In the genomic region with DNA sequence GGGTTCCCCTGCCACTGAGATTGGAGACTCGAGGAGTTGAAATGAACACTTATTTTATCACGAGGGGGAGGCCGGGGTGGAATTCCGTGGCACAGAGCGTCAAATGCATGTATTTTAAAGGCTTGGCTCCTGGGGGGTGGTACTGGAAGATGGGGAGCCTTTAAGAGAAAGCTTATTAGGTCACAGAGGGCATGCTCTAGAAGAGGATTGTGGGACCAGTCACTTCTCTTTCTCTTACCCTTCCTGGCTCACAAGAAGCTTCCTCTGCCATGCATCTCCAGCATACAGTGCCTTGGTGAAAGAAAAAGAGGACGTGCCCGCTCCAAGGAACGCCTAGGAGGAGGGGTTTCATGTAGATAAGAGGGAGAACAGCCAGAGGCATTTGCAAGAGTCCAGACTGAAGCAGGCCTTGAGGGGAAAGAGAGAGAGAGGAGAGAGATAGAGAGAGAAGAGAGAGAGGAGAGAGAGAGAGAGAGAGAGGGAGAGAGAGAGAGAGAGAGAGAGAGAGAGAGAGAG, we compare ENCODE assay signal across 22 mouse cellular contexts. TPM values are rescaled to one million over a fixed set of nuclear protein-coding genes. Genes with fewer than 3 reads are reported as not detected.
DNase-seq lines count a peak whose midpoint lies in the region; ATAC-seq lines count a peak whose summit lies in the region.
"Had no signal": no experiment of that assay in that cellular context is flagged by ENCODE, and none has a peak within 500 bp of the region (broad histone marks: within the 10 kb centered on the region; RNA-seq: fewer than 3 reads in every experiment).

No protein-coding gene starts in this region.

- no peaks in the 10 kb centered on the region for H3K36me3 ChIP-seq in heart, embryonic 11.5 days (ENCODE audit: control insufficient read depth, insufficient read depth, low read length)
- no peaks in the 10 kb centered on the region for H3K36me3 ChIP-seq in kidney, embryonic 16.5 days (ENCODE audit: insufficient read depth, low read length)
- no peaks in the 10 kb centered on the region for H3K36me3 ChIP-seq in kidney, embryonic 14.5 days (ENCODE audit: control insufficient read depth, insufficient read depth, low read length)
- no peaks in the 10 kb centered on the region for H3K36me3 ChIP-seq in intestine, embryonic 16.5 days (ENCODE audit: control insufficient read depth, insufficient read depth, low read length)
- H3K36me3 ChIP-seq: forebrain, embryonic 10.5 days; hindbrain, embryonic 12.5 days; midbrain, embryonic 13.5 days; neural tube, embryonic 13.5 days had no signal

- no peaks in the 10 kb centered on the region for H3K9me3 ChIP-seq in heart, embryonic 11.5 days (replicated peaks; ENCODE audit: control insufficient read depth, low read length)
- H3K9me3 ChIP-seq in kidney, embryonic 16.5 days (ENCODE audit: low read length), result peaks cover 1% of the 10 kb centered on the region; the same call in 1 of the 2 replicates
- no peaks in the 10 kb centered on the region for H3K9me3 ChIP-seq in kidney, embryonic 14.5 days (ENCODE audit: control insufficient read depth, low read length)
- H3K9me3 ChIP-seq in intestine, embryonic 16.5 days (ENCODE audit: control insufficient read depth, low read length), result no peaks in the 10 kb centered on the region
- H3K9me3 ChIP-seq: forebrain, embryonic 10.5 days; hindbrain, embryonic 12.5 days; midbrain, embryonic 13.5 days; neural tube, embryonic 13.5 days had no signal

- no peak overlapping the region for H3K4me3 ChIP-seq in heart, embryonic 11.5 days (ENCODE audit: low read depth, low read length)
- H3K4me3 ChIP-seq in kidney, embryonic 16.5 days (ENCODE audit: low read length), result no peak overlapping the region
- H3K4me3 ChIP-seq in kidney, embryonic 14.5 days (ENCODE audit: low read length), result no peak overlapping the region
- no peak overlapping the region for H3K4me3 ChIP-seq in intestine, embryonic 16.5 days (ENCODE audit: low read length)
- H3K4me3 ChIP-seq: forebrain, embryonic 10.5 days; hindbrain, embryonic 12.5 days; midbrain, embryonic 13.5 days; neural tube, embryonic 13.5 days had no signal

- no peak overlapping the region for H3K27ac ChIP-seq in heart, embryonic 11.5 days (ENCODE audit: low read depth, low read length)
- peak overlapping the region; percentile 24; the same call in 1 of the 2 replicates for H3K27ac ChIP-seq in kidney, embryonic 16.5 days (ENCODE audit: low read length)
- no peak overlapping the region for H3K27ac ChIP-seq in kidney, embryonic 14.5 days (ENCODE audit: low read depth, low read length)
- no peak overlapping the region for H3K27ac ChIP-seq in intestine, embryonic 16.5 days (ENCODE audit: low read length)
- H3K27ac ChIP-seq: forebrain, embryonic 10.5 days; hindbrain, embryonic 12.5 days; liver, embryonic 14.5 days; macrophage; midbrain, embryonic 13.5 days; neural tube, embryonic 13.5 days had no signal

- H3K9ac ChIP-seq in heart, embryonic 11.5 days (ENCODE audit: low read depth, low read length), result no peak overlapping the region
- no peak overlapping the region for H3K9ac ChIP-seq in kidney, embryonic 16.5 days (replicated peaks; ENCODE audit: low read length)
- H3K9ac ChIP-seq in kidney, embryonic 14.5 days (ENCODE audit: low read depth, low read length), result no peak overlapping the region
- no peak overlapping the region for H3K9ac ChIP-seq in intestine, embryonic 16.5 days (ENCODE audit: low read depth, low read length)
- H3K9ac ChIP-seq: forebrain, postnatal 0 days; hindbrain, embryonic 12.5 days; liver, embryonic 14.5 days; midbrain, embryonic 13.5 days; neural tube, embryonic 13.5 days had no signal

- no peak for ATAC-seq in heart, embryonic 11.5 days (replicated peaks; ENCODE audit: insufficient number of reproducible peaks, low FRiP score, low TSS enrichment)
- ATAC-seq in kidney, embryonic 16.5 days (ENCODE audit: low FRiP score, low TSS enrichment), result no peak
- ATAC-seq in kidney, embryonic 14.5 days (ENCODE audit: low FRiP score, low TSS enrichment), result no peak
- 0 out of 2 replicates have a peak, but pooled peaks have one; percentile 26 for ATAC-seq in intestine, embryonic 16.5 days
- ATAC-seq: forebrain, postnatal 0 days; midbrain, embryonic 13.5 days had no signal

- no peak for DNase-seq in heart, adult 18-20 months
- DNase-seq in 416B (ENCODE audit: low read depth), result peak; percentile 41
- no peak for DNase-seq in spleen, postnatal 10 days (ENCODE audit: low spot score in 2 of 2)
- DNase-seq: adrenal gland, postnatal 36 days; cerebellum, adult 18-20 months; cerebellum, postnatal 36 days; forebrain, postnatal 0 days; thymus, postnatal 25 days had no signal

- no peaks in the 10 kb centered on the region for H3K27me3 ChIP-seq in heart, embryonic 11.5 days (ENCODE audit: control insufficient read depth, insufficient read depth, low read length)
- no peaks in the 10 kb centered on the region for H3K27me3 ChIP-seq in kidney, embryonic 16.5 days (ENCODE audit: insufficient read depth, low read length)
- H3K27me3 ChIP-seq in kidney, embryonic 14.5 days (ENCODE audit: control insufficient read depth, insufficient read depth, low read length), result no peaks in the 10 kb centered on the region
- H3K27me3 ChIP-seq in intestine, embryonic 16.5 days (replicated peaks; ENCODE audit: control insufficient read depth, insufficient read depth, low read length), result no peaks in the 10 kb centered on the region
- H3K27me3 ChIP-seq: hindbrain, embryonic 12.5 days; midbrain, embryonic 13.5 days; neural tube, embryonic 13.5 days had no signal

- H3K4me2 ChIP-seq in heart, embryonic 11.5 days, result peak overlapping the region; percentile 36; the same call in 1 of the 2 replicates
- peak overlapping the region; percentile 21; the same call in 1 of the 2 replicates for H3K4me2 ChIP-seq in kidney, embryonic 16.5 days (replicated peaks; ENCODE audit: low read depth, low read length)
- no peak overlapping the region for H3K4me2 ChIP-seq in kidney, embryonic 14.5 days (replicated peaks; ENCODE audit: low read depth, low read length)
- no peak overlapping the region for H3K4me2 ChIP-seq in intestine, embryonic 16.5 days (ENCODE audit: low read depth, low read length)
- H3K4me2 ChIP-seq: hindbrain, embryonic 12.5 days; midbrain, embryonic 13.5 days; neural tube, embryonic 13.5 days had no signal

- 21% methylated on average over 8 of the region's 8 CpGs for WGBS in heart, embryonic 11.5 days (ENCODE audit: insufficient replicate concordance)
- WGBS in kidney, embryonic 16.5 days, result 62% methylated on average over 8 of the region's 8 CpGs
- 72% methylated on average over 8 of the region's 8 CpGs for WGBS in kidney, embryonic 14.5 days
- 58% methylated on average over 8 of the region's 8 CpGs for WGBS in intestine, embryonic 16.5 days

- peaks cover 9% of the 10 kb centered on the region for H3K4me1 ChIP-seq in heart, embryonic 11.5 days (ENCODE audit: control insufficient read depth, insufficient read depth, low read length)
- H3K4me1 ChIP-seq in kidney, embryonic 16.5 days (ENCODE audit: insufficient read depth, low read length), result peaks cover 6% of the 10 kb centered on the region; the same call in 1 of the 2 replicates
- no peaks in the 10 kb centered on the region for H3K4me1 ChIP-seq in kidney, embryonic 14.5 days (ENCODE audit: control insufficient read depth, insufficient read depth, low read length)
- 0 out of 2 replicates have a peak, but pooled peaks cover 4% of the 10 kb centered on the region for H3K4me1 ChIP-seq in intestine, embryonic 16.5 days (ENCODE audit: control insufficient read depth, insufficient read depth, low read length)
- H3K4me1 ChIP-seq: hindbrain, embryonic 12.5 days; midbrain, embryonic 13.5 days; neural tube, embryonic 13.5 days had no signal

RNA-seq across cellular contexts. Expression of a gene that starts 3.0 kb away (rescaled TPM):
- not detected in 2 replicates for polyA plus RNA-seq in heart, embryonic 11.5 days (2014; fragmentation: Nextera tagmentation; extraction: Ambion mirVana)
- not detected for total RNA-seq in heart, adult 18-20 months (2021)
- polyA plus RNA-seq in kidney, embryonic 16.5 days (2015; fragmentation: Nextera tagmentation; extraction: Ambion mirVana), result 2.9 and 3.0 TPM in 2 replicates
- polyA plus RNA-seq in kidney, embryonic 14.5 days (2014; fragmentation: Nextera tagmentation; extraction: Ambion mirVana), result 0.24 and 0.92 TPM in 2 replicates
- not detected in 2 replicates for polyA plus RNA-seq in intestine, embryonic 16.5 days (2015; fragmentation: Nextera tagmentation; extraction: Ambion mirVana)
- total RNA-seq: adrenal gland, postnatal 36 days; CH12.LX; gastrocnemius, postnatal 4 days; layer of hippocampus, postnatal 14 days; left cerebral cortex, postnatal 14 days had no signal
- polyA plus RNA-seq: forebrain, embryonic 10.5 days; forebrain, postnatal 0 days; hindbrain, embryonic 12.5 days; macrophage; midbrain, embryonic 13.5 days; neural tube, embryonic 13.5 days had no signal

Comparison
In these comparisons a context has a peak if more than half of its experiments do, and no peak if none do; other contexts are left out.
1. H3K4me2 ChIP-seq: peak in heart, embryonic 11.5 days (single experiment) and kidney, embryonic 16.5 days (single experiment); none in kidney, embryonic 14.5 days (single experiment) and intestine, embryonic 16.5 days (single experiment).